Mouse (Mus musculus) lung, adult 2 months (tissue): ENCODE results near the gene Tpm3. TPM values are rescaled to one million over a fixed set of nuclear protein-coding genes. Genes with fewer than 3 reads are reported as not detected.
A peak's percentile ranks its signal among the peaks of the same experiment; 100 is the strongest.
"Not testable (repeated sequence)": the region's sequence is repeated elsewhere in the genome, so short reads cannot be mapped to it uniquely, and the experiment has no call there.

Source experiments
- DNase-seq: peaks from one replicate; pipeline ENCODE4 v3.0.0; 2022
- H3K4me1 ChIP-seq: fragments of 200-500 bp; 2 replicates; pipeline ENCODE4 v1.6.1; 2011; ENCODE audit warnings: low read length; ENCODE audit not compliant: control insufficient read depth, insufficient read depth
- H3K4me3 ChIP-seq: fragments of 200-500 bp; replicated peaks from 2 replicates; pipeline ENCODE3; 2011; ENCODE audit warnings: low read depth, mild to moderate bottlenecking, control low read depth, low read length; ENCODE audit errors: extremely low read depth
- CTCF ChIP-seq: fragments of 200-500 bp; IDR thresholded peaks from 2 replicates; pipeline ENCODE4 v1.5.1; 2011; ENCODE audit warnings: mild to moderate bottlenecking, low read length, control low read depth; ENCODE audit not compliant: insufficient read depth
- POLR2A ChIP-seq: fragments of 200-500 bp; IDR thresholded peaks from 2 replicates; pipeline ENCODE4 v1.6.1; 2011; ENCODE audit warnings: low read depth, mild to moderate bottlenecking, control low read depth, low read length, borderline replicate concordance; ENCODE audit errors: extremely low read depth
- WGBS: fragments of 180-500 bp; shearing (Covaris S2); methylation state at CpG from one replicate; pipeline ENCODE4 v1.1.7; 2018; 5-methylcytosine and 5-hydroxymethylcytosine counted together
- polyA plus RNA-seq: library from polyadenylated mRNA; depleted of rRNA; stranded (reverse); fragments of >200 nt; gene quantifications from 2 replicates; pipeline ENCODE4 v1.2.3, GENCODE M21; 2012

Tpm3 gene
- polyA plus RNA-seq, 1 experiment, result 219 TPM

- 67% methylated on average over 2 of the region's 2 CpGs for WGBS
- no peak for DNase-seq
- no peak overlapping the region for H3K4me3 ChIP-seq
- TF ChIP-seq CTCF (no peak), POLR2A (no peak)
- no peaks in the 10 kb centered on the region for H3K4me1 ChIP-seq
Observed at GRCm38 (mm10) chr3:90102239-90102638, 29.8 kb downstream of the Tpm3 start.

GRCm38 (mm10) chr3:90103176-90103575 lies 30.7 kb downstream of the Tpm3 start:
- WGBS, result 67% methylated on average over 2 of the region's 2 CpGs
- no peak for DNase-seq
- TF ChIP-seq POLR2A (no peak), CTCF (no peak)

DNA sequence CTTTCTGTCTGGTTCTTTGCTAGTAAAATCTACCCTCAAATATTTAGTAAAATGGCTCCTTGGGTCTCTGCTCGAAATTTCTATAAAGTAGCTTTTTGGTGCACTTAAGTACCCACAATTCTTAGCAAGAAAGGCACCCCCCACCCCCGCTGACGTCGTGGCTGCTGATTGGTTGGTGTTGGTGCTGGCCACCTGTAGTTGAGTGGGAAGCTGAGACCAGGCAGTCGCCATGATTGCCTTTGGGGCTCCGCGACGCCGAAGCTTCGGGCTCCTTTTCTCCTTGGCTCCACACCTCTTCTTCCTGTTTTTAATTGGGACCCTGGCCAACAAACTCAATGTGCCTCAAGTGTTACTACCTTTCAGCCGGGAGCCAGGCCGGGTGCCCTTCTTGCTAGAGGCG lies 31.5 kb downstream of the Tpm3 start, which contains the start of gene Nup210l:
Nup210l (plus strand) TSS at position 195 of the 400 bp plus-strand sequence.
- Histone ChIP-seq H3K4me1 (no peaks in the 10 kb centered on the region), H3K4me3 (no peak within 1 kb of the TSS)
- no peak for DNase-seq
- TF ChIP-seq POLR2A, result no peak
- no peak for TF ChIP-seq CTCF
- WGBS, result 74% methylated on average over 13 of the region's 13 CpGs

More at GRCm38 (mm10) chr3:90103176-90103575, 30.7 kb downstream of the Tpm3 start:
- H3K4me3 ChIP-seq, result no peak overlapping the region
- H3K4me1 ChIP-seq, result no peaks in the 10 kb centered on the region

- 59% methylated on average over 2 of the region's 2 CpGs for WGBS
- no peak overlapping the region for H3K4me3 ChIP-seq
- no peak for DNase-seq
Observed at GRCm38 (mm10) chr3:90111706-90112105, 39.3 kb downstream of the Tpm3 start.

DNA sequence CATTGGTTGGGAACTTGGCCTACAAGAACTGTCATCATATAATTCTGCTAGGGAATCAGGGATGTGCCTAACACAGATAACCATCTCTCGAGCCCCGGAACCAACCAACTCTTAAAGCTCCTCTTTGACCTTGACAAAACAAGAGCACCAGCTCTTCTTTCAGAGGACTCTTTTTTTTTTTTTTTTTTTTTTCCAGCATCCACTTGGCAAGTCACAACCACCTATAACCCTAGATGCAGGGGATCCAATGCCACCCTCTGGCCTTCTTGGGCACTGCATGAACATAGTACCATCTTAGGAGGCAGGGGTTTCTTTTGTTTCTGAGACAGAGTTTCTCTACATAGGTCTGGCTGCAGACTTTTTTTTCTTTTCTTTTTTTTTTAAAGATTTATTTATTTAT lies 41.9 kb downstream of the Tpm3 start:
- DNase-seq, result no peak
- H3K4me3 ChIP-seq, result no peak overlapping the region
- 65% methylated on average over 2 of the region's 2 CpGs for WGBS
- H3K4me1 ChIP-seq, result no peaks in the 10 kb centered on the region
- TF ChIP-seq CTCF, result peak; percentile 45
- no peak for TF ChIP-seq POLR2A

More at GRCm38 (mm10) chr3:90111706-90112105, 39.3 kb downstream of the Tpm3 start:
- TF ChIP-seq POLR2A (no peak), CTCF (no peak)
- no peaks in the 10 kb centered on the region for H3K4me1 ChIP-seq

- Histone ChIP-seq H3K4me3 (no peak overlapping the region), H3K4me1 (no peaks in the 10 kb centered on the region)
- no peak for DNase-seq
- TF ChIP-seq POLR2A (no peak), CTCF (no peak)
- 64% methylated on average over 3 of the region's 3 CpGs for WGBS
Observed at GRCm38 (mm10) chr3:90115526-90115925, 43.1 kb downstream of the Tpm3 start.

DNA sequence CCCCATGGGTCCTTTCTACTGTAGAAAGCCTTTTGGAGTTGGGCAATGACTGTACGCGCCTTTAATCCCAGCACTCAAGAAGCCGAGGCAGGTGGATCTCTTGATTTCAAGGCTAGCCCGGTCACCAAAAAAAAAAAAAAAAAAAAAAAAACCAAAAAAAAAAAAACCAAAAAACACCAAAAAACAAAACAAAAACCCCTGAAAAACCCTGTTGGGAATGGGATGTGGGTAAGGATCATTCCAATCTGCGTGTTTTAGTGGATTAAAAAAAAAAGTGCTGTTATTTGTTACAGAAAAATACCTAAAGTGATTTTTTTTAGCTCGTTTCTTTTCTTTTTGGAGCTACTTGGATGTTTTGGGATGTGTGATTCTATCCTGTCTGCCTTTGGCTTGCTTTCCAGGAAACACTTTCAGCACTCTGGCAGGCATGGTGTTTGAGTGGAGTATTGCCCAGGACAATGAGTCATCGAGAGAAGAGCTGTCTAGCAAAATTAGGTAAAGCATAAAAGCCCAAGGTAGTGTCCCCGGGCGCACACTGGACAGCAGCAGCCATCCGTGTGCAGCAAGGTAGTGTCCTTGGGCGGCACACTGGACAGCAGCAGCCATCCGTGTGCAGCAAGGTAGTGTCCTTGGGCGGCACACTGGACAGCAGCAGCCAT lies 45.8 kb downstream of the Tpm3 start:
- whole genome bisulfite sequencing, result 71% methylated on average over 13 of the region's 13 CpGs
- TF ChIP-seq POLR2A (no peak), CTCF (no peak)
- no peak for DNase-seq
- Histone ChIP-seq H3K4me1 (no peaks in the 10 kb centered on the region), H3K4me3 (no peak overlapping the region)

DNA sequence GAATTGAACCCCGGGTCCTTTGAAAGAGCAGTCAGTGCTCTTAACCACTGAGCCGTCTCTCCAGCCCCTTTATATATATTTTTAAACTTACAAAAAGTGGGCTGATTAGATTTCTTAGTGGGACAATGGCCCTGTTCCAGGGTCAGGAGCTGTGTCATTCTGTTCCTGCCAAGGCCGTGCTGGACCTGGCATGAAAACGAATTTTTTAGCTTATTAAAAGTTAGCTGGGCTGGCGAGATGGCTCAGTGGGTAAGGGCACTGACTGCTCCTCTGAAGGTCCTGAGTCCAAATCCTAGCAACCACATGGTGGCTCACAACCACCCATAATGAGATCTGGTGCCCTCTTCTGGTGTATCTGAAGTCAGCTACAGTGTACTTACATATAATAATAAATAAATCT lies 49.6 kb downstream of the Tpm3 start:
- not testable (repeated sequence) for H3K4me1 ChIP-seq, H3K4me3 ChIP-seq, DNase-seq
- 77% methylated on average over 5 of the region's 5 CpGs for WGBS

DNA sequence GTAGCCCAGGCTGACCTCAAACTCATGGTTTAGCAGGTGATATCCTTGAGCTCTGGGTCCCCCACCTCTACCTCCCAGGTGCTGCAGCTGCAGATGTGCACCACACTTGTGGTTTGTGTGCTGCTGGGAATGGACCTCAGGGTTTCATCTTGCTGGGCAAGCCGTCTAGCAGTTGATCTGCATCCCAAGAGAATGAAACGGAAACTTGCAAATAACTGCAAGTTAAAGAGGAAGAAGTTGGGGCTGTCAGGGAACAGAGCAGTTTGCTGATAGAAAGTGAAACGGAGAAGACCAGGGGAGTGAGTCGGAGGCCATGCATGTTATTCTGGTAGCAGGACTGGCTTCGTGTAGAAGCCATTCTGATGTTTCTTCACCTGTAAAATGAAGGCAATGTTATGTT lies 53.3 kb downstream of the Tpm3 start:
- TF ChIP-seq POLR2A, result no peak
- no peak for DNase-seq
- H3K4me3 ChIP-seq, result no peak overlapping the region
- WGBS, result 68% methylated on average over 5 of the region's 5 CpGs
- H3K4me1 ChIP-seq, result no peaks in the 10 kb centered on the region

- no peaks in the 10 kb centered on the region for H3K4me1 ChIP-seq
- DNase-seq, result no peak
- no peak overlapping the region for H3K4me3 ChIP-seq
- WGBS, result 84% methylated on average over 6 of the region's 6 CpGs
- TF ChIP-seq CTCF (no peak), POLR2A (no peak)
Observed at GRCm38 (mm10) chr3:90127881-90128280, 55.4 kb downstream of the Tpm3 start.

DNA sequence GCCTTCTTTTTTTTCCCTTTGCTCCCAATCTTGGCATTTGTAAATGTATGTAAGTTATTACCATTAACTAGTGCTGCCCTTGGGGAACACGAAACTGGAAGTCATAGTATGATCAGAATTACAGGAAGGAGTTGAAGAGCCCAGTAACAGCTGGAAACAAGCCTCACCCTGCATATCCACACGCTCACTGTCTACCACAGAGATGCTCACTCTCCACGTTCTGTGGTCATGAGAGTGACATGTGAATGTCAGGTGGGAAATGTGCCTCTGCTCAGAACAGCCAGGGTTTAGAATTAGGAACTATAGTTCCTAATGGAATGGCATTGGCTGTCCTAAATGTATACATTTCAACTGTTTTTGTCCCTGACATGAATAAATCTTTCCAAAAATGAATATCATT lies 60.3 kb downstream of the Tpm3 start:
- no peaks in the 10 kb centered on the region for H3K4me1 ChIP-seq
- no peak overlapping the region for H3K4me3 ChIP-seq
- TF ChIP-seq POLR2A (no peak), CTCF (no peak)
- DNase-seq, result no peak
- WGBS, result 72% methylated on average over 3 of the region's 3 CpGs
